Mouse (Mus musculus): ENCODE data around the gene Nfyb.

DNA sequence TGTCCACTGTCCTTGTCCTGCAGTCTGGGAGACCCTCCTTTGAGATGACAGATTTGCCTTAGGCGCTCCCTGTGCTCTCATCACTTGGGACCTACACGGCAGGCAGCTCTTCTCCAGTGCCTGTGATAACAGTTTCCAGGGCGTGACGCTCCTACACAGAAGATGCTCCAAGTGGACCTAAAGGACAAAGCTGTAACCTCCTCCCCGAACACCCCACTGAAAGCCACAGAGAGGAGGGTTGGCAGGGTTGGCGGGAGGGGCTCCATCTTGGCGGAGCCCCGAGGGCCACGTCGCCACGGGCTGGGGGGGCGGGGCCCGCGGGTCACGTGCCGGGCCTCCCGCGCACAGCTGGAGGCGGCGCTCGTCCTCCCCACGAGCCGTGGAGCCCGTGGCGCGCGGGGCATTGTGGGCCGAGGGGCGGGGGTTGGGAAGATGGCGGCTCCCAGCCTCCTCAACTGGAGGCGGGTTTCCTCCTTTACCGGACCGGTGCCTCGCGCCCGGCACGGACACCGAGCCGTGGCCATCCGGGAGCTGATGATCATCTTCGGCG is 65.2 kb downstream of the Nfyb start:
- no peak for TF ChIP-seq CTCF (conservative IDR thresholded peaks at IDR 0.05 in 1 of 2, IDR thresholded peaks at IDR 0.05 in 1 of 2; ENCODE audit: low read depth in 2 of 2, low read length in 2 of 2)
- TF ChIP-seq SMC3 (IDR thresholded peaks at IDR 0.05; ENCODE audit: low read depth, low read length), result no peak
- peak; percentile 55 for TF ChIP-seq NRF1 (IDR thresholded peaks at IDR 0.05; ENCODE audit: low read depth, low read length)
- peak; percentile 25; the same call in 1 of the 2 replicates for TF ChIP-seq IRF4 (IDR thresholded peaks at IDR 0.05; ENCODE audit: low read depth, low read length)

Measured in CH12.LX (cell line).